Mouse (Mus musculus) hindbrain, embryonic 11.5 days (tissue): ENCODE data around the gene Rtn2. TPM values are rescaled to one million over a fixed set of nuclear protein-coding genes. Genes with fewer than 3 reads are reported as not detected.

Experiments
- ATAC-seq: fragments of 200-750 bp; cut with Nextera tagmentation; 2 replicates; pipeline ENCODE4 v1.8.0; 2017; ENCODE audit warnings: mild to moderate bottlenecking, moderate TSS enrichment, moderate library complexity; ENCODE audit not compliant: low FRiP score
- DNase-seq: peaks from one replicate; pipeline ENCODE4 v3.0.0-alpha.2; 2015; ENCODE audit warnings: low spot score
- H3K27ac ChIP-seq: fragments of 300-500 bp; sonication (generic); 2 replicates; pipeline ENCODE4 v1.5.1; 2014; ENCODE audit warnings: mild to moderate bottlenecking, low read depth, low read length
- H3K27me3 ChIP-seq: fragments of 300-500 bp; sonication (generic); 2 replicates; pipeline ENCODE4 v1.6.1; 2014; ENCODE audit warnings: mild to moderate bottlenecking, low read length, moderate library complexity, mixed read lengths; ENCODE audit not compliant: control insufficient read depth, insufficient read depth
- H3K36me3 ChIP-seq: fragments of 300-500 bp; sonication (generic); 2 replicates; pipeline ENCODE4 v1.6.1; 2014; ENCODE audit warnings: mild to moderate bottlenecking, low read length, moderate library complexity, mixed read lengths; ENCODE audit not compliant: control insufficient read depth, insufficient read depth
- H3K4me1 ChIP-seq: fragments of 300-500 bp; sonication (generic); replicated peaks from 2 replicates; pipeline ENCODE4 v1.6.1; 2014; ENCODE audit warnings: low read length, mixed read lengths; ENCODE audit not compliant: control insufficient read depth, insufficient read depth
- H3K4me2 ChIP-seq: fragments of 300-500 bp; sonication (generic); replicated peaks from 2 replicates; pipeline ENCODE4 v1.6.1; 2014; ENCODE audit warnings: mild to moderate bottlenecking, low read depth, low read length
- H3K4me3 ChIP-seq: fragments of 300-500 bp; sonication (generic); 2 replicates; pipeline ENCODE4 v1.5.1; 2014; ENCODE audit warnings: low read depth, low read length
- H3K9ac ChIP-seq: fragments of 300-500 bp; sonication (generic); 2 replicates; pipeline ENCODE4 v1.6.1; 2014; ENCODE audit warnings: low read depth, low read length
- H3K9me3 ChIP-seq: fragments of 300-500 bp; sonication (generic); 2 replicates; pipeline ENCODE4 v1.6.1; 2016; ENCODE audit warnings: low read length; ENCODE audit not compliant: control insufficient read depth
- WGBS: fragments of 180-500 bp; shearing (Covaris S2); extraction: QIAGEN DNeasy Blood & Tissue Kit; methylation state at CpG from one replicate; pipeline ENCODE4 v1.1.7; 2014; 5-methylcytosine and 5-hydroxymethylcytosine counted together
- polyA plus RNA-seq: library from polyadenylated mRNA; unstranded; fragments of >200 nt; fragmentation: Nextera tagmentation; extraction: Ambion mirVana; gene quantifications from 2 replicates; pipeline ENCODE4 v1.2.1, GENCODE M21; 2014

Gene Rtn2
- polyA plus RNA-seq, 1 experiment from 2014 or later: 52.1 TPM

GRCm38 (mm10) chr7:19318201-19318600 lies 35.8 kb downstream of the Rtn2 start:
- H3K9ac ChIP-seq: no peak overlapping the region
- H3K4me2 ChIP-seq: no peak overlapping the region
- no peak overlapping the region for H3K4me3 ChIP-seq
- H3K27me3 ChIP-seq: peaks cover 6% of the 10 kb centered on the region; the same call in 1 of the 2 replicates
- 67% methylated on average over 2 of the region's 2 CpGs for WGBS
- no peak overlapping the region for H3K27ac ChIP-seq
- DNase-seq (no peak), ATAC-seq (no peak)
- H3K9me3 ChIP-seq: no peaks in the 10 kb centered on the region
- H3K4me1 ChIP-seq: 0 out of 2 replicates have a peak, but pooled peaks cover 6% of the 10 kb centered on the region
- no peaks in the 10 kb centered on the region for H3K36me3 ChIP-seq

GRCm38 (mm10) chr7:19318676-19319075 lies 36.3 kb downstream of the Rtn2 start:
- H3K9me3 ChIP-seq: no peaks in the 10 kb centered on the region
- H3K9ac ChIP-seq: no peak overlapping the region
- 0 out of 2 replicates have a peak, but pooled peaks cover 6% of the 10 kb centered on the region for H3K4me1 ChIP-seq
- 81% methylated on average over 7 of the region's 7 CpGs for WGBS
- no peaks in the 10 kb centered on the region for H3K36me3 ChIP-seq
- no peak overlapping the region for H3K4me2 ChIP-seq
- DNase-seq: no peak
- ATAC-seq: no peak
- H3K27me3 ChIP-seq: peaks cover 6% of the 10 kb centered on the region; the same call in 1 of the 2 replicates
- no peak overlapping the region for H3K27ac ChIP-seq
- no peak overlapping the region for H3K4me3 ChIP-seq

GRCm38 (mm10) chr7:19319458-19319857 lies 37.0 kb downstream of the Rtn2 start:
- peak overlapping the region; percentile 32 for H3K4me3 ChIP-seq
- peak overlapping the region; percentile 29 for H3K9ac ChIP-seq
- H3K27ac ChIP-seq: no peak overlapping the region
- DNase-seq: no peak
- ATAC-seq: peak; percentile 75
- H3K4me2 ChIP-seq: peak overlapping the region; percentile 87
- 0 out of 2 replicates have a peak, but pooled peaks cover 2% of the 10 kb centered on the region for H3K27me3 ChIP-seq
- no peaks in the 10 kb centered on the region for H3K36me3 ChIP-seq
- 0 out of 2 replicates have a peak, but pooled peaks cover 6% of the 10 kb centered on the region for H3K4me1 ChIP-seq
- no peaks in the 10 kb centered on the region for H3K9me3 ChIP-seq
- 15% methylated on average over 9 of the region's 9 CpGs for WGBS

- peak; percentile 99 for DNase-seq
- H3K9me3 ChIP-seq: no peaks in the 10 kb centered on the region
- peak; percentile 96 for ATAC-seq
- WGBS: under 1% methylated on average over 41 of the region's 41 CpGs
- H3K27me3 ChIP-seq: 0 out of 2 replicates have a peak, but pooled peaks cover 2% of the 10 kb centered on the region
- H3K4me2 ChIP-seq: peak overlapping the region; percentile 87
- H3K36me3 ChIP-seq: no peaks in the 10 kb centered on the region
- peak overlapping the region; percentile 29; the same call in 1 of the 2 replicates for H3K9ac ChIP-seq
- peak overlapping the region; percentile 32 for H3K4me3 ChIP-seq
- no peak overlapping the region; the same call in 1 of the 2 replicates for H3K27ac ChIP-seq
- 0 out of 2 replicates have a peak, but pooled peaks cover 6% of the 10 kb centered on the region for H3K4me1 ChIP-seq
Measured at GRCm38 (mm10) chr7:19319906-19320305, 37.5 kb downstream of the Rtn2 start.

- Histone ChIP-seq H3K4me1 (0 out of 2 replicates have a peak, but pooled peaks cover 6% of the 10 kb centered on the region), H3K9me3 (no peaks in the 10 kb centered on the region), H3K27ac (no peak overlapping the region), H3K27me3 (0 out of 2 replicates have a peak, but pooled peaks cover 2% of the 10 kb centered on the region), H3K9ac (no peak overlapping the region), H3K4me3 (no peak overlapping the region), H3K36me3 (no peaks in the 10 kb centered on the region), H3K4me2 (peak overlapping the region; percentile 87)
- DNase-seq (no peak), ATAC-seq (no peak)
- 40% methylated on average over 7 of the region's 7 CpGs for WGBS
Measured at GRCm38 (mm10) chr7:19320637-19321036, 38.2 kb downstream of the Rtn2 start.

GRCm38 (mm10) chr7:19321464-19321863 lies 39.0 kb downstream of the Rtn2 start:
- no peak overlapping the region for H3K27ac ChIP-seq
- H3K4me3 ChIP-seq: no peak overlapping the region
- H3K4me1 ChIP-seq: 0 out of 2 replicates have a peak, but pooled peaks cover 6% of the 10 kb centered on the region
- H3K9me3 ChIP-seq: no peaks in the 10 kb centered on the region
- no peak overlapping the region for H3K4me2 ChIP-seq
- ATAC-seq (no peak), DNase-seq (no peak)
- H3K36me3 ChIP-seq: no peaks in the 10 kb centered on the region
- 0 out of 2 replicates have a peak, but pooled peaks cover 2% of the 10 kb centered on the region for H3K27me3 ChIP-seq
- 57% methylated on average over 5 of the region's 5 CpGs for WGBS
- no peak overlapping the region for H3K9ac ChIP-seq

- DNase-seq (no peak), ATAC-seq (no peak)
- Histone ChIP-seq H3K27ac (no peak overlapping the region), H3K9me3 (no peaks in the 10 kb centered on the region), H3K27me3 (0 out of 2 replicates have a peak, but pooled peaks cover 2% of the 10 kb centered on the region), H3K4me3 (no peak overlapping the region), H3K9ac (no peak overlapping the region), H3K4me1 (0 out of 2 replicates have a peak, but pooled peaks cover 10% of the 10 kb centered on the region), H3K36me3 (no peaks in the 10 kb centered on the region), H3K4me2 (no peak overlapping the region)
- WGBS: 54% methylated on average over 9 of the region's 9 CpGs
Measured at GRCm38 (mm10) chr7:19322489-19322888, 40.1 kb downstream of the Rtn2 start.

- Histone ChIP-seq H3K36me3 (no peaks in the 10 kb centered on the region), H3K4me3 (no peak overlapping the region), H3K9ac (no peak overlapping the region), H3K4me1 (0 out of 2 replicates have a peak, but pooled peaks cover 10% of the 10 kb centered on the region), H3K9me3 (no peaks in the 10 kb centered on the region), H3K4me2 (no peak overlapping the region), H3K27me3 (0 out of 2 replicates have a peak, but pooled peaks cover 1% of the 10 kb centered on the region), H3K27ac (no peak overlapping the region)
- no peak for ATAC-seq
- 85% methylated on average over 11 of the region's 11 CpGs for WGBS
- no peak for DNase-seq
Measured at GRCm38 (mm10) chr7:19324221-19324620, 41.8 kb downstream of the Rtn2 start.
